Mouse (Mus musculus) embryonic stem cell, embryonic (primary cell): ENCODE measurements around the gene Ankdd1b.

Experiments used
- CTCF ChIA-PET, 4 experiments: fragments of 300-600 bp in 2 of 4; fragments of 350-600 bp in 2 of 4; sonication (Branson Sonifier 250); formaldehyde crosslinking; loops; one replicate each; lab custom pipeline; 2022; ENCODE audit warnings: inconsistent platforms in 2 of 4; lab: Charles Lee
- POLR2A ChIA-PET, 4 experiments: fragments of 300-600 bp in 2 of 4; fragments of 350-600 bp in 2 of 4; sonication (Branson Sonifier 250); formaldehyde crosslinking; loops; one replicate each; lab custom pipeline; 2022; ENCODE audit warnings: antibody characterized with exemption in 4 of 4, inconsistent platforms in 1 of 4; lab: Charles Lee

The Ankdd1b gene

GRCm38 (mm10) chr13:96428531-96428930 is 42.5 kb downstream of the Ankdd1b start:
- ChIA-PET CTCF (interaction anchor here in 1 of 4 experiments (0.7 kb wide), 1 partner anchor 50 kb away, joined by 3 read pairs; no protein-coding TSS in a partner anchor), POLR2A (interaction anchor here in 1 of 4 experiments (1.1 kb wide), 1 partner anchor 169 kb away, joined by 3 read pairs; no protein-coding TSS in a partner anchor)

DNA sequence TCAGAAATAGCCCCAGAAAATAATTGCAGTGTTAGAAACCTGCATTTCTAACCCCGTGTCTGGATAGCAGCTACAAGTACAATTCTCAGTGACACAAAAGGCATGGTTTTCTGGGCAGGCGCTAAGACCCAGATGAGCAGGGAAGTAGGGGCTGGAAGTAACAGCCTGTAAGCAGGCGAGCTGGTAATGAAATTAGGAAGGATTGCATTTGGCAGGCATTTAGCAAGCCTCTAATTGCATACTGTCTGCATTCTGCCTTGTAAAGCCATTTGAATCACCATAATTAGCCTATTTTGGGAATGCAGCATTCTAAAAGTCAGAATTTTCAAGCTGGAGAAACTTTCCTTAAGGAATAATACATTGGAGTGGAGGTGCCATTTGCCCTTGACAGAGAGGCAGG is 45.0 kb downstream of the Ankdd1b start:
- POLR2A ChIA-PET: interaction anchor here in 1 of 4 experiments (0.7 kb wide), 1 partner anchor 91 kb away, joined by 3 read pairs; no protein-coding TSS in a partner anchor
- CTCF ChIA-PET: no interaction called here

GRCm38 (mm10) chr13:96424496-96425274 is 46.3 kb downstream of the Ankdd1b start:
- ChIA-PET CTCF (no interaction called here), POLR2A (no interaction called here)

DNA sequence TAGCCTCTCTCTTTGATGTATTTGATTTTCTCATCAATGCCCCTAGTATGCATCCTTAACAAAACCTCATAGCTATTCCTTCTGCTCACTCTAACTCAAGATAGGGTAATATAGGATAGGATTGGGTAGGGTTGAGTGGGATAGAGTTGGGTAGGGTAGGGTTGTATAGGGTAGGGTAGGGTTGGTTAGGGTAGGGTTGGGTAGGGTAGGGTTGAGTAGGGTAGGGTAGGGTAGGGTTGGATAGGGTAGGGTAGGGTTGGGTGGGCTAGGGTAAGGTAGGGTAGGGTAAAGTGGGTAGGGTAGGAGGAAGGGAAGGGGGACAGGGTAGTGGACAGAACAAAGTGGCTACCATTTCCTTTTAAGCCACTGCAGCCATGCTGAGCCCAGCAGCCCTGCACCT is 49.8 kb downstream of the Ankdd1b start:
- CTCF ChIA-PET: interaction anchor here in 3 of 4 experiments (0.6 to 2.3 kb wide), 3 partner anchors 10 to 656 kb away, joined by 3 to 7 read pairs (median 3); no protein-coding TSS in a partner anchor
- POLR2A ChIA-PET: no interaction called here

DNA sequence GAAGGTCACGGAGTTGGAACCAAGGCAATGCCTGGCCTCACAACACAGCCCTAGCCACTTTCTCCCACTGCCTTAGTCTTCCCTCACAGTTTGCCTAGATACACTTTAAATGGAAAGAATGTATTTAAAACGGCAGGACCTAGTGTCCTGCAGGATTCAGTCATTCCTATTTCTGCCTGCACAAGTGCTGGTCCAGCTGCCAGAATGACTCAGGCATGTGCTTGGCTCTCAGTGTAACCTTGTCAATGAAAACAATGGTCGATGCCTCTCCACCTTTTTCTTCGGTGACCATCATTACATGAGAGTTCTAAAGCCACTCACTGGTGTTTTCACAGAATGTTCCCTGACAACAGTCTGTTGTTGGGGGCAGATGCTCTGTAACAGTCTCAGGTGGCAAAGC is 52.5 kb downstream of the Ankdd1b start:
- CTCF ChIA-PET: interaction anchor here in 2 of 4 experiments (1.2 kb wide), 2 partner anchors 13 kb away, joined by 4 read pairs; no protein-coding TSS in a partner anchor
- POLR2A ChIA-PET: no interaction called here

- POLR2A ChIA-PET: interaction anchor here in 1 of 4 experiments (0.7 kb wide), 1 partner anchor 109 kb away, joined by 3 read pairs; no protein-coding TSS in a partner anchor
- CTCF ChIA-PET: interaction anchor here in 2 of 4 experiments (1.0 to 1.2 kb wide), 2 partner anchors 14 to 387 kb away, joined by 3 to 4 read pairs; no protein-coding TSS in a partner anchor
Observed at GRCm38 (mm10) chr13:96417261-96417813, 53.7 kb downstream of the Ankdd1b start.

DNA sequence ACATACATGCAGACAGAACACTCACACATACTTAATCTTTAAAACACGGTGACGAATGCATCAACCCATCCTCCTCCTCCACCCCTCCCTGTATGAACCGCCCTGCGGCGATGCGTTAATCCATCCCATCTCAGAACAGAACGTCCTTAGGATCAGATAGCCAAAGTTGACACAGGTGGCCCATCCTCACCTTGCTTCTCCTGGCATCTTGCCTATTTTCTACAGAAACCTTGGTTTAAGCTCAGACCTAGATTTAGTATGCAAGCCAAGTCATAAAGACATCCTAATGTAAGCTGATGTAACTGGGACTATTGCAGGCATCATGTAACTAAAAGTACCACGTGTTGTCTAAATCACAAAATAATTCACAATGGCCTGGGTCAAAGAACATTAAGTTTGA is 54.6 kb downstream of the Ankdd1b start:
- CTCF ChIA-PET: no interaction called here
- POLR2A ChIA-PET: no interaction called here

- POLR2A ChIA-PET: interaction anchor here in 1 of 4 experiments (0.5 kb wide), 1 partner anchor 57 kb away, joined by 5 read pairs; no protein-coding TSS in a partner anchor
Observed at GRCm38 (mm10) chr13:96414384-96414783, 56.6 kb downstream of the Ankdd1b start.

DNA sequence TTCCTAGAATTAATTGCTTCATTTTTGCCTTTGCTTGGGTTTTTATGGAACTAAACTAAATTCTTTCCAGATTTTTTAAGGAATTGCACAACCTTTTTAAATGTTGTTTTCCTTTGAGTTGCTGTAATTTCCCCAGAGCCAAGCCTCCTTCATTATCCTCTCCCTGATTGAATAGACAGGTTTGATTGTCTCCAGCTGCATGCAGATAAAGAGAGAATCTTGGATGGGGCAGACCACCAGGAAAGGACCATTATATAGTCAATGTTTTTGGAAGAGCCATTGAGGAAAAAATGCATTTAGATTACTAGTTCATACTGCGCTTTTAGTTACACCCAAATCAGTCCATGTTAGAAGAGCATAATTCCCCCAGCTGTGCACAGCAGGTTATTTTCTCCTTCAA is 62.2 kb downstream of the Ankdd1b start:
- CTCF ChIA-PET: no interaction called here
- POLR2A ChIA-PET: interaction anchor here in 1 of 4 experiments (0.9 kb wide), 1 partner anchor 15 kb away, joined by 3 read pairs; no protein-coding TSS in a partner anchor

More at GRCm38 (mm10) chr13:96414384-96414783, 56.6 kb downstream of the Ankdd1b start:
- CTCF ChIA-PET: interaction anchor here in 1 of 4 experiments (0.7 kb wide), 1 partner anchor 439 kb away, joined by 3 read pairs; no protein-coding TSS in a partner anchor

- CTCF ChIA-PET: interaction anchor here in 3 of 4 experiments (0.7 to 1.1 kb wide), 3 partner anchors 8 to 269 kb away, joined by 3 to 4 read pairs (median 3); no protein-coding TSS in a partner anchor
- POLR2A ChIA-PET: interaction anchor here in 2 of 4 experiments (0.7 to 1.1 kb wide), 2 partner anchors 19 to 236 kb away, joined by 3 to 5 read pairs; partner anchors contain the start of gene Poc5 (in 1 of the 2)
Observed at GRCm38 (mm10) chr13:96407040-96407439, 64.0 kb downstream of the Ankdd1b start.

DNA sequence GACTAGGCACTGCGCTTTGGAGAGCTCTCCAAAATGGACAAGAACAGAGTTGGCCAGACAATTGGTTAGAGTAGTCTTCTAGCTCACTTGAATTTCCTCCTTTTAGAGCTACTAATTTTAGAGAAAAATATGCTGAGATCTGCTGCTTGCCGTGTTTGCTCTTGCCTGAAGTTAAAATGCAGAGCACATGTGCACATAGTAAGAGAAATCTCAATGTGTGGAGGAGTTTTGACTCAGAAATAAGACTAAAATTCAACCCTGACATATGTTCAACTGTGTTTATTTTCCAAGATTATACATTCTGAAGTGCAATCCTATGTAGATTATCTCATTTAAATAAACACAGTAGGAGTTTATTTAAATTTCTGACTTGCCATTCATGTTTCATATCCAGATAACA is 65.5 kb downstream of the Ankdd1b start:
- ChIA-PET CTCF (interaction anchor here in 1 of 4 experiments (0.5 kb wide), 1 partner anchor 393 kb away, joined by 3 read pairs; no protein-coding TSS in a partner anchor), POLR2A (interaction anchor here in 1 of 4 experiments (1.1 kb wide), 1 partner anchor 229 kb away, joined by 3 read pairs; no protein-coding TSS in a partner anchor)

- CTCF ChIA-PET: no interaction called here
- POLR2A ChIA-PET: interaction anchor here in 1 of 4 experiments (1.2 kb wide), 1 partner anchor 13 kb away, joined by 3 read pairs; no protein-coding TSS in a partner anchor
Observed at GRCm38 (mm10) chr13:96401251-96401650, 69.7 kb downstream of the Ankdd1b start.

- CTCF ChIA-PET: no interaction called here
- POLR2A ChIA-PET: interaction anchor here in 1 of 4 experiments (1.0 kb wide), 1 partner anchor 154 kb away, joined by 3 read pairs; the partner anchor contains the start of genes Col4a3bp and Polk
Observed at GRCm38 (mm10) chr13:96389301-96389700, 81.7 kb downstream of the Ankdd1b start.

DNA sequence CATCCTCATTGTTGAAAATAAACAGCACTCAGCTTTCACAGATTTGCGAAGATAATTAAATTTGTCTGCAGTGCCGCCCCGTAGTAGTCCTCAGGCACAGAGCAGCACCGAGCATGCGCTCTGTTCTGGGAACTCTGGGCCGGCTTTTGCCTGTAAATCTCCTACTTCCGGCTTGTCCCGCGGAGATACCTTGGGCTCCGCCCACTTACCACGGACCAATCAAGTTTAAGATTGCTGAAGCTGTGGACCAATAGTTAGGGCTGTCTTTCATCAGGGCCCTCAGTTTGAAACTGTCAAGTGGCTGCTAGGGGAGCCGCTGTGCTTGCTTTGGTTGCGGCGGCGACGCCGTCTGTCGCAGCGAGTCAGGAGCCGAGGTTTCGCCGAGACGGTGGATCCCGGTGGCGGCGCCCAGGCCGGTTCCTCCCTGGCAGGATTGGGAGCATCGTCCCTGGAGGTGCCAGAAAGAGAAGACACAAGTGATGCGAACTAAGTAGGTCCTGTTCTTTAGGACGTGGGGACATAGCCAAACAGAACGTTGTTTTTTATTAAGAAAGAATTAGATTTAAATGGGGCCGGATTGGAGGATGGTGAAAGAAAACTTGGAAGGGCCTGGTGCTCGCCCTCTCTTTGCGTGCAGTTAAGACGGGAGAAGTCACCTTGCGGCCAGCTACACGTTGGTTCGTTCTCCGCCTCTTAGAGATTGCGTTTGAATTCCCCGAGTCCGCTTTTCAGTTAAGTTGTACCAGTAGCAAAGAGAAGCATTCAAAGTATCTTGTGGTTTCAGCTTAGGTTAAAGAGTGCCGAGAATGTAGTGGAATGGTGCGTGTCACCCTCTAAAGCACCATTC is 82.7 kb downstream of the Ankdd1b start, which contains the start of gene Poc5:
Gene Poc5, plus strand, starts transcription at position 253 of the 847 bp plus-strand sequence.
- ChIA-PET POLR2A (interaction anchor here (0.6 to 1.5 kb wide), 11 partner anchors 9 to 770 kb away, joined by 3 to 7 read pairs (median 3); partner anchors contain the start of genes Col4a3bp (in 1 of the 4), F2r (in 1 of the 4) and Polk (in 1 of the 4)), CTCF (interaction anchor here in 1 of 4 experiments (0.6 to 1.3 kb wide), 2 partner anchors 12 to 43 kb away, joined by 3 read pairs; no protein-coding TSS in a partner anchor)

DNA sequence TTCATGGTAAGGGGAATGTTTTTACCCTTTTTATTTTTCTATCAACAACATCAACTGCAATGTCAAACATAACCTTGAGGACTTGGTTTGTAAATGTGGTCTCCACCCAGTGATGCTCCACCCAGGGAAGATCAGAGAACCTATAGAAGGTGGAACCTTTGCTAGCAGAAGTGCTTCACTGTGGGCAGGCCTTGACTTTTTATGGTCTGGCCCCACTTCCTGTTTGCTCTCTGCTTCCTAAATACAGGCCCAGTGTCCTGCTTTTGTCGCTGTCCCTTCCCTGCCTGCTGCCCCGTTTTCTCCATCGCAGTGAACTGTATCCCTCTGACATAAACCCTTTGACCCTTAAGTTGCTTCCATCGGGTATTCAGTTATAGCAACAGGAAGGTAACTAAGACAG is 93.1 kb downstream of the Ankdd1b start:
- CTCF ChIA-PET: no interaction called here
- POLR2A ChIA-PET: interaction anchor here in 2 of 4 experiments (0.7 to 1.0 kb wide), 2 partner anchors 9 to 247 kb away, joined by 3 to 4 read pairs; no protein-coding TSS in a partner anchor

GRCm38 (mm10) chr13:96376871-96377270 is 94.1 kb downstream of the Ankdd1b start:
- ChIA-PET POLR2A (interaction anchor here in 1 of 4 experiments (1.3 kb wide), 1 partner anchor 11 kb away, joined by 3 read pairs; the partner anchor contains the start of gene Poc5), CTCF (interaction anchor here in 1 of 4 experiments (1.0 kb wide), 1 partner anchor 25 kb away, joined by 3 read pairs; no protein-coding TSS in a partner anchor)

- POLR2A ChIA-PET: interaction anchor here in 3 of 4 experiments (0.6 to 0.8 kb wide), 6 partner anchors 34 to 1014 kb away, joined by 3 to 8 read pairs (median 5); partner anchors contain the start of gene Fam169a (in 1 of the 3)
Observed at GRCm38 (mm10) chr13:96375519-96375918, 95.5 kb downstream of the Ankdd1b start.

More at GRCm38 (mm10) chr13:96375519-96375918, 95.5 kb downstream of the Ankdd1b start:
- CTCF ChIA-PET: interaction anchor here in 2 of 4 experiments (0.6 to 0.7 kb wide), 5 partner anchors 13 to 514 kb away, joined by 3 to 4 read pairs (median 3); partner anchors contain the start of gene Poc5 (in 1 of the 2)
